Mouse (Mus musculus): Measurements from ENCODE around the gene Trp53tg5.

Gene Trp53tg5

GRCm38 (mm10) chr2:164473624-164474023 is at the start of gene Trp53tg5:
TSS of gene Trp53tg5 (minus strand) at chr2:164473724.
- DNase-seq (ENCODE audit: extremely low spot score, low spot score): no peak

DNA sequence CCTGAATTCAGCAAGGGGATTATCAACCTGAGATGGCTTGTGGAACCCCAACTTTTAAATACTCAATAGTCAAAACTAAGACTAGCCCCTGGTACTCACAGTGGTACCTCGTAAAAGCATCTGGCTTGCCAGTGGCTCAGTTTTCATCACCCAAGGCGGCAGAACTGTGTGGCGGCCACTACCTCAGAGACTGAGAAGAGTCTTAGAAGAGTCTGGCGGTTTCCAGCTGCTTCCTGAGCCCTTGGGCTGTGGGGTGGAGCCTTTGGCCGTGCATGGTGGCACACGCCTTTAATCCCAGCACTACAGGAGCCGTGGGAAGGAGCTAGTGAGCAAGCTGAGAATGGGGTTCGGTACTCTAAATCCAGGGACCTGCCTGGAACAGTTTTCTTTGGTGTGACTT is 48.8 kb upstream of the Trp53tg5 start:
- no peak for DNase-seq (ENCODE audit: extremely low spot score, low spot score)

GRCm38 (mm10) chr2:164521841-164522240 is 48.3 kb upstream of the Trp53tg5 start:
- no peak for DNase-seq (ENCODE audit: extremely low spot score, low spot score)

- DNase-seq (ENCODE audit: extremely low spot score, low spot score): peak; percentile 40
These were observed 47.3 kb upstream of the Trp53tg5 start for GRCm38 (mm10) chr2:164520782-164521181.

- no peak for DNase-seq (ENCODE audit: extremely low spot score, low spot score)
These were observed 45.6 kb upstream of the Trp53tg5 start for GRCm38 (mm10) chr2:164519171-164519526.

DNA sequence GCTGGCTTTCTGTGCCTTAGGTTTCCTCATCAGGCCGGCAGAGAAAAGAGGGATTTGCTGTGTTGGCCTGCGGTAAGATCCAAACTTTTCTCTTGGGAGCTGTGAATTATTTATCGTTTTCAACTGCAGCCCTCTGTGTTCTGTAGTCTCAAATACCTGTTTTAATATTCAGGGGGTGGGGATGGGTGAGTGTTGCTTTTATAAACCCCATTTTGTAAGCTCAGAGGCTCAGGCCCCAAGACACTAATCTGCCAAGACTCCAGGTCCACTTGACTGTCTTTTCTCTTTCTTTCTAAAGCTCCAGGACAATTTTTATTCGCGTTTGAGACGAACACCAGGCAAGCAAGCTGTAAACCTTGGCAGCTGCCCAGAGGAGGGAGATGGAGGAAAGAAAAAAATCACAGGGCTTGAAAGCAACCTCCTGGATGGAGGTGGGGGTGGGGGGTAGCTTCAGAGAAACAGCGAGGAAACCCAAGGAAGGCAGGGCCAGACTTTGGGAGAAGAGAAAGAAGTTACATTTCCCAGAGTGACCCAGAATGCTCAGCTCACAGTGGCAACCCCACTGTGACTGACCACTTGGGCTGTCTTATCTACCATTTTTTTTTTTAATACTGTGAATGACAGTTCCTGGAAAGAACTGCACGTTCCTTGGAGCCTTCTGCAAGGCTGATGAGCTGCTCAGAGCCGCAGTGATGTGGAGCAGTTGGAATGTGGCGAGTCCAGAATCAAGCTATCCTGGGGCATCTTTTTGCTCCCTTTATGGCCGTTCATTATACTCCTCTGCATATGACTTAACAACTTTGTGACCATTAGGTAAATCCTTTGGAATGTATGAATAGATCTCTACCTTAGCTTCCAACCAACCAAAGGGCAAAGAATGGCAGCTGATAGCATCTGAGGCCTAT is 45.0 kb upstream of the Trp53tg5 start:
- DNase-seq (ENCODE audit: extremely low spot score, low spot score): no peak

- peak; percentile 66 for DNase-seq (ENCODE audit: extremely low spot score, low spot score)
These were observed 44.1 kb upstream of the Trp53tg5 start for GRCm38 (mm10) chr2:164517485-164518221.

GRCm38 (mm10) chr2:164516592-164516991 is 43.1 kb upstream of the Trp53tg5 start:
- no peak for DNase-seq (ENCODE audit: extremely low spot score, low spot score)

DNA sequence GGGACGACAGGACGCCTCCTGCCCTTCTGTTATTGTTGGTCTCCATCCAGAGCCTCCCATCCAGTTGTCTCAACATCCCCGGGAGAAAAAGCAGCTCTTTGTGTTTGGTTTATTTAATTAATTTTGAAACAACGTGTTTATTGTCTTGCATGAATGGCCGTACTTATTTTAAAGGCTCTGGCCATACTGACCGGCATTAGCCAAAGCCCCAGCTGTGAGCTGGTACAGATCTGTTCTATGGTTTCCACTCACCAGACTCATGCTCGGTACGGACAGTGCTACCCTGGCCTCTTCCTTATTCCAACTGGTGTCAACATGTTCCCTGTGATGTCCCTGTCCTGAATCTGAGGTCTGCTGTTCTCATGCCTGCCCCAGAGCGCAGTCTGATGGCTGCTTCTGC is 42.4 kb upstream of the Trp53tg5 start:
- no peak for DNase-seq (ENCODE audit: extremely low spot score, low spot score)

GRCm38 (mm10) chr2:164514916-164515315 is 41.4 kb upstream of the Trp53tg5 start:
- no peak for DNase-seq (ENCODE audit: extremely low spot score, low spot score)

GRCm38 (mm10) chr2:164513389-164513788 is 39.9 kb upstream of the Trp53tg5 start:
- no peak for DNase-seq (ENCODE audit: extremely low spot score, low spot score)

DNA sequence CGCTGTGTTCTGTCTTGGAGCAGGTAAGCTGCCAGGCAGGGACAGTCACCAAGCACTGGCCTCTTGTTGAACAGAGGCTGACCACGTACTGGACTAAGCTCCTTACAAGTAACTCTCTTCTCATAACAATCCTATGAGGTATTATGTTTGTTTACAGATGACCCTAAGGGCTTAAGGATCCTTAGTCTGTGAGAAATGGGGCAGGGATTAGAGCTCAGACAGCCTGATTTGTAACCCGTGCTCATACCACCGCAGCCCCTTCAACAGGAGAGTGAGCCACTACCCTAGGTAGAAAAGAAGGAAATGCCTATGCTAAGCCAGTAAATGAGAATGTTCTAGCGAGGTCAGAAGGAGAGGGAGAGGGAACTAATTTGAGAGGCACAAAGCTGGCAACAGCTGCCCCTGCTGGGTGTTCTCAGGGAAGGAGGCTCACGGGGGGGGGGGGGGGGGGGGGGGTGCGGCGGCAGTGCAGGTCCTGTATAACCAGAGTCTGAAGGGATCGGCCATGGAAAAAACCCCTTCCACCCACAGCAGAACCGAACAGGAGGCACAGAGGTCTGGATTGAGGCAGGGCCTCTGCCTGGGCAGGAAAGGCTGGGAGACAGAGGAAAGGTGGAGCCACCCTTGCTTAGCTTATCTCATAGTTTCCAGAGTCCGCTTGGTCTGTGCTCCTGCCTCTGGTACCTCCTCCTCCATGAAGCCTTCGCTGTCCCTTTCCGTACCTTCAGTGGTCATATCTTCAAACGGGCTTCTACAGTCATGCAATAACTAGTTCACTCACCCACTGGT is 38.8 kb upstream of the Trp53tg5 start:
- DNase-seq (ENCODE audit: extremely low spot score, low spot score): no peak

- DNase-seq (ENCODE audit: extremely low spot score, low spot score): no peak
These were observed 37.2 kb upstream of the Trp53tg5 start for GRCm38 (mm10) chr2:164510621-164511190.

DNA sequence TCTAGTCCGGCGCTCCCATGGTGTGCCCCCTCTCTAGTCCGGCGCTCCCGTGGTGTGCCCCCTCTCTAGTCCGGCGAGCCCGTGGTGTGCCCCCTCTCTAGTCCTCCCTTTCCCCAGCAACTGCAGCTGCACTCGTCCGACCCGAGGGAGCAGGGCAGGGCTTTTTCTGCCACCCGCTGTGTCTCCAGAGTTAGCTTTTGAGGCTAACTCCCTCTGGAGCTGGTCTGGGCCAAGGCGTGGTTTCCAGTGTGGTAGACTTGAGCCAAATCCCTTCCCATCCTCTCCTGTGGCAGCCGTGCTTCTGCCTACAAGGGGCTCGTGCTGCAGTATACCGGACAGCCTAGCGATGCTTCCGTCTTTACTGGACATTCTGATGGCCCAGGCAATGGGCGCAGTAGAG is 34.3 kb upstream of the Trp53tg5 start:
- DNase-seq (ENCODE audit: extremely low spot score, low spot score): no peak

- DNase-seq (ENCODE audit: extremely low spot score, low spot score): no peak
These were observed 32.3 kb upstream of the Trp53tg5 start for GRCm38 (mm10) chr2:164505619-164506347.

- DNase-seq (ENCODE audit: extremely low spot score, low spot score): no peak
These were observed 31.4 kb upstream of the Trp53tg5 start for GRCm38 (mm10) chr2:164504919-164505318.

GRCm38 (mm10) chr2:164500511-164500910 is 27.0 kb upstream of the Trp53tg5 start:
- no peak for DNase-seq (ENCODE audit: extremely low spot score, low spot score)

GRCm38 (mm10) chr2:164499317-164499716 is 25.8 kb upstream of the Trp53tg5 start:
- no peak for DNase-seq (ENCODE audit: extremely low spot score, low spot score)

- DNase-seq (ENCODE audit: extremely low spot score, low spot score): no peak
These were observed 24.3 kb upstream of the Trp53tg5 start for GRCm38 (mm10) chr2:164497691-164498268.
